Mouse (Mus musculus) embryonic facial prominence, embryonic 13.5 days (tissue): Measurements from ENCODE around the gene Taf7l. TPM values are rescaled to one million over a fixed set of nuclear protein-coding genes. Genes with fewer than 3 reads are reported as not detected.

Experiments
- ATAC-seq: fragments of 200-750 bp; cut with Nextera tagmentation; 2 replicates; pipeline ENCODE4 v1.8.0; 2017; ENCODE audit warnings: low read depth; ENCODE audit not compliant: insufficient number of reproducible peaks, insufficient read depth, low FRiP score, low TSS enrichment
- H3K27ac ChIP-seq: fragments of 300-500 bp; sonication (generic); 2 replicates; pipeline ENCODE4 v1.5.1; 2015; ENCODE audit warnings: moderate library complexity, mild to moderate bottlenecking, inconsistent platforms
- H3K27me3 ChIP-seq: fragments of 300-500 bp; sonication (generic); 2 replicates; pipeline ENCODE4 v1.6.1; 2015; ENCODE audit warnings: mild to moderate bottlenecking, inconsistent platforms
- H3K36me3 ChIP-seq: fragments of 300-500 bp; sonication (generic); 2 replicates; pipeline ENCODE4 v1.6.1; 2015; ENCODE audit warnings: mild to moderate bottlenecking, inconsistent platforms
- H3K4me1 ChIP-seq: fragments of 300-500 bp; sonication (generic); 2 replicates; pipeline ENCODE4 v1.6.1; 2015; ENCODE audit warnings: inconsistent platforms
- H3K4me2 ChIP-seq: fragments of 300-500 bp; sonication (generic); 2 replicates; pipeline ENCODE4 v1.6.1; 2015; ENCODE audit warnings: moderate library complexity, mild to moderate bottlenecking, inconsistent platforms
- H3K4me3 ChIP-seq: fragments of 300-500 bp; sonication (generic); 2 replicates; pipeline ENCODE4 v1.5.1; 2015; ENCODE audit warnings: mild to moderate bottlenecking, inconsistent platforms
- H3K9ac ChIP-seq: fragments of 300-500 bp; sonication (generic); 2 replicates; pipeline ENCODE4 v1.6.1; 2015; ENCODE audit warnings: mild to moderate bottlenecking, inconsistent platforms
- H3K9me3 ChIP-seq: fragments of 300-500 bp; sonication (generic); 2 replicates; pipeline ENCODE4 v1.6.1; 2016; ENCODE audit warnings: inconsistent platforms
- WGBS: fragments of 180-500 bp; shearing (Covaris S2); methylation state at CpG from one replicate; pipeline ENCODE4 v1.1.7; 2015; ENCODE audit warnings: mixed read lengths; 5-methylcytosine and 5-hydroxymethylcytosine counted together
- polyA plus RNA-seq: library from polyadenylated mRNA; unstranded; fragments of >200 nt; fragmentation: Nextera tagmentation; extraction: Ambion mirVana; gene quantifications from 2 replicates; pipeline ENCODE4 v1.2.1, GENCODE M21; 2015

Gene Taf7l
- polyA plus RNA-seq, 1 experiment from 2014 or later: 0.24 TPM

DNA sequence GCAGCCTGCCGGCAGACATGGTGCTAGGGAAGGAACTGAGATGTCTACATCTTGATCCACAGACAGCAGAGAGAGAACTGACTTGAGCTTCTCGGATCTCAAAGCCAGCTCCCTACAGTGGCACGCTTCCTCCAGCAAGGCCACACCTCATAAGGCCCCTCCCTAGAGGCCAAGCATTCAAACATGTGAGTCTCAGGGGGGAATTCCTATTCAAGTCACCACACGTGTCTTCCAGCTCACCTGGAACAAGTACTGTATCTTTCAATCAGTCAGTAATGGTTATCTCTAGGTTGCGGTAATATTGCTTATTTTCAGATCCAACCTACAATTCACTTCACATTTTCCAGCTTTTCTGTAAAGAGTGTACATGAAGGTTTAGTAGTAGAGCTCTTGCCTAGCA is 56.2 kb downstream of the Taf7l start:
- Histone ChIP-seq H3K4me2 (no peak overlapping the region), H3K4me3 (no peak overlapping the region), H3K27me3 (0 out of 2 replicates have a peak, but pooled peaks cover 8% of the 10 kb centered on the region), H3K36me3 (no peaks in the 10 kb centered on the region), H3K9ac (no peak overlapping the region), H3K9me3 (no peaks in the 10 kb centered on the region), H3K27ac (no peak overlapping the region), H3K4me1 (no peaks in the 10 kb centered on the region)
- 85% methylated on average over 5 of the region's 5 CpGs for WGBS
- no peak for ATAC-seq

DNA sequence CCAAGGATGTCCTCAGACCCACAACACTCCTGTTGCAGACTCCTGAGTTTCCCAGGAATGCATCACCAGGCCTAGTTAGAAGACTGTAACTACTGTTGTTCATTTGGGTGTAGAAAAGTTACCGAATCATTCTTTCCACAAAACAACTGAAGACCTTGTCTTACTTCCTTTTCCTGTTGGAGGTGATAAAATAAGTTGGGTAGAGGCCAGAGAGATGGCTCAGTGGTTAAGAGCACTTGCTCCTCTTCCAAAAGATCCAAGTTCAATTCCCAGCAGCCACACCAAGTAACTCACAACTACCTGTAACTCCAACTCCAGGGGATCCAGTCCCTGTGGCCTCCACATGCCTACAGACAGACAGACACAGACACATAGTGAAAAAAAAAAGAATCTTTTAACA is 64.2 kb downstream of the Taf7l start:
- H3K4me2 ChIP-seq: no peak overlapping the region
- no peak for ATAC-seq
- H3K9me3 ChIP-seq: no peaks in the 10 kb centered on the region; the same call in 1 of the 2 replicates
- no peak overlapping the region for H3K27ac ChIP-seq
- no peak overlapping the region for H3K9ac ChIP-seq
- peaks cover 9% of the 10 kb centered on the region for H3K27me3 ChIP-seq
- 96% methylated on average over 1 of the region's 1 CpGs for WGBS
- no peak overlapping the region for H3K4me3 ChIP-seq
- H3K36me3 ChIP-seq: no peaks in the 10 kb centered on the region
- no peaks in the 10 kb centered on the region for H3K4me1 ChIP-seq

Other genes starting within 250 kb of the Taf7l start
- gene Trmt2b, start 199.5 kb downstream of the Taf7l start, polyA plus RNA-seq: 15.3 and 15.6 TPM in 2 replicates
- 14.2 and 16.0 TPM in 2 replicates for gene Tmem35a, start 181.3 kb downstream of the Taf7l start, polyA plus RNA-seq
- gene Cenpi, start 168.4 kb downstream of the Taf7l start, polyA plus RNA-seq: 27.3 and 29.7 TPM in 2 replicates
- gene Drp2, start 71.9 kb downstream of the Taf7l start, polyA plus RNA-seq: 4.1 and 5.4 TPM in 2 replicates
- gene Timm8a1, start 65.4 kb upstream of the Taf7l start, polyA plus RNA-seq: 66.8 and 78.8 TPM in 2 replicates
- 1.4 and 1.5 TPM in 2 replicates for gene Btk, start 107.1 kb upstream of the Taf7l start, polyA plus RNA-seq
- 430 and 455 TPM in 2 replicates for gene Rpl36a, start 109.2 kb upstream of the Taf7l start, polyA plus RNA-seq
- gene Gla, start 124.6 kb upstream of the Taf7l start, polyA plus RNA-seq: 4.0 and 4.5 TPM in 2 replicates
- 151 and 169 TPM in 2 replicates for gene Hnrnph2, start 124.7 kb upstream of the Taf7l start, polyA plus RNA-seq
- 6.2 and 6.6 TPM in 2 replicates for gene Armcx4, start 210.0 kb upstream of the Taf7l start, polyA plus RNA-seq
- gene Armcx1, start 241.5 kb upstream of the Taf7l start, polyA plus RNA-seq: 63.3 and 68.0 TPM in 2 replicates